Mouse (Mus musculus): ENCODE results near the gene Myf5. TPM values are rescaled to one million over a fixed set of nuclear protein-coding genes. Genes with fewer than 3 reads are reported as not detected.

Myf5 gene
- 0.14 and 1.5 TPM in 2 replicates for polyA plus RNA-seq (2015; fragmentation: Nextera tagmentation; extraction: Ambion mirVana)

DNA sequence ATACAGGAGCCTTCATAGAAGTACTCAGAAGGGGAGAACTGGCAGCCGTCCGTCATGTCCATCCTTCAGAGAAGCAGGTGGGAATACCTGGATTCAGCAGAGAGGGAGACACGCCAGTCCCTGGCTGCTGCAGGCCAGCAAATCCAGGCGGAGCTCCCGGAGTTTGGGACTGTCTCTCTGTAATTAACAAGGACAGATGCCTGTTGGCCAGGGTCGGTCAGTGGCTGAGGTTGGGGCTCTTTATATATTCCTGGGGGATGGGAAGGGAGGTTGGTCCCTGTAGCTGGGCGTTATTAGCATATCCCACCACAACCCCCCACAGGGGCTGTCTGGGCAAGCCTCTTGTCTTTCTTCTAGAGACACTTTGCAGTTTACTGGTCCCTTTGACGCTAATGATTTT is at the start of gene Myf5:
Gene Myf5, minus strand, starts transcription at position 265 of the 400 bp plus-strand sequence.
- ATAC-seq (ENCODE audit: insufficient read depth, low FRiP score), result no peak
- H3K27me3 ChIP-seq (ENCODE audit: control insufficient read depth, insufficient read depth, low read length), result no peaks in the 10 kb centered on the region
- WGBS, result 69% methylated on average over 8 of the region's 8 CpGs
- H3K4me1 ChIP-seq (ENCODE audit: control insufficient read depth, insufficient read depth, low read length), result no peaks in the 10 kb centered on the region
- peak within 1 kb of the TSS; percentile 2; the same call in 1 of the 2 replicates for H3K4me2 ChIP-seq (ENCODE audit: low read depth, low read length)
- no peak within 1 kb of the TSS for H3K9ac ChIP-seq (ENCODE audit: low read length)
- H3K27ac ChIP-seq (ENCODE audit: low read length), result no peak within 1 kb of the TSS
- H3K36me3 ChIP-seq (ENCODE audit: control insufficient read depth, insufficient read depth, low read length), result no peaks in the 10 kb centered on the region
- no peaks in the 10 kb centered on the region for H3K9me3 ChIP-seq (replicated peaks; ENCODE audit: control insufficient read depth, low read length)
- no peak within 1 kb of the TSS for H3K4me3 ChIP-seq (replicated peaks; ENCODE audit: low read length)

- Histone ChIP-seq H3K27me3 (ENCODE audit: control insufficient read depth, insufficient read depth, low read length) (no peaks in the 10 kb centered on the region), H3K4me1 (ENCODE audit: control insufficient read depth, insufficient read depth, low read length) (no peaks in the 10 kb centered on the region), H3K9me3 (replicated peaks; ENCODE audit: control insufficient read depth, low read length) (no peaks in the 10 kb centered on the region), H3K27ac (ENCODE audit: low read length) (no peak overlapping the region), H3K4me2 (ENCODE audit: low read depth, low read length) (no peak overlapping the region), H3K36me3 (ENCODE audit: control insufficient read depth, insufficient read depth, low read length) (no peaks in the 10 kb centered on the region), H3K9ac (ENCODE audit: low read length) (no peak overlapping the region), H3K4me3 (replicated peaks; ENCODE audit: low read length) (no peak overlapping the region)
- 85% methylated on average over 1 of the region's 1 CpGs for WGBS
- no peak for ATAC-seq (ENCODE audit: insufficient read depth, low FRiP score)
These were observed 42.8 kb upstream of the Myf5 start for GRCm38 (mm10) chr10:107528758-107529157.

- H3K4me2 ChIP-seq (ENCODE audit: low read depth, low read length), result no peak overlapping the region
- H3K4me3 ChIP-seq (replicated peaks; ENCODE audit: low read length), result no peak overlapping the region
- no peak overlapping the region for H3K9ac ChIP-seq (ENCODE audit: low read length)
- H3K36me3 ChIP-seq (ENCODE audit: control insufficient read depth, insufficient read depth, low read length), result no peaks in the 10 kb centered on the region
- WGBS, result 60% methylated on average over 5 of the region's 5 CpGs
- ATAC-seq (ENCODE audit: insufficient read depth, low FRiP score), result no peak
- H3K9me3 ChIP-seq (replicated peaks; ENCODE audit: control insufficient read depth, low read length), result no peaks in the 10 kb centered on the region
- no peak overlapping the region for H3K27ac ChIP-seq (ENCODE audit: low read length)
- H3K27me3 ChIP-seq (ENCODE audit: control insufficient read depth, insufficient read depth, low read length), result no peaks in the 10 kb centered on the region
- H3K4me1 ChIP-seq (ENCODE audit: control insufficient read depth, insufficient read depth, low read length), result no peaks in the 10 kb centered on the region
These were observed 33.3 kb upstream of the Myf5 start for GRCm38 (mm10) chr10:107519216-107519615.

GRCm38 (mm10) chr10:107516641-107517040 is 30.7 kb upstream of the Myf5 start:
- no peaks in the 10 kb centered on the region for H3K36me3 ChIP-seq (ENCODE audit: control insufficient read depth, insufficient read depth, low read length)
- WGBS, result 59% methylated on average over 7 of the region's 7 CpGs
- H3K27me3 ChIP-seq (ENCODE audit: control insufficient read depth, insufficient read depth, low read length), result no peaks in the 10 kb centered on the region
- no peaks in the 10 kb centered on the region for H3K9me3 ChIP-seq (replicated peaks; ENCODE audit: control insufficient read depth, low read length)
- no peaks in the 10 kb centered on the region for H3K4me1 ChIP-seq (ENCODE audit: control insufficient read depth, insufficient read depth, low read length)
- no peak for ATAC-seq (ENCODE audit: insufficient read depth, low FRiP score)
- H3K27ac ChIP-seq (ENCODE audit: low read length), result no peak overlapping the region
- no peak overlapping the region for H3K4me3 ChIP-seq (replicated peaks; ENCODE audit: low read length)
- no peak overlapping the region for H3K4me2 ChIP-seq (ENCODE audit: low read depth, low read length)
- H3K9ac ChIP-seq (ENCODE audit: low read length), result no peak overlapping the region

- Histone ChIP-seq H3K9me3 (replicated peaks; ENCODE audit: control insufficient read depth, low read length) (no peaks in the 10 kb centered on the region), H3K36me3 (ENCODE audit: control insufficient read depth, insufficient read depth, low read length) (no peaks in the 10 kb centered on the region), H3K27me3 (ENCODE audit: control insufficient read depth, insufficient read depth, low read length) (no peaks in the 10 kb centered on the region), H3K4me2 (ENCODE audit: low read depth, low read length) (no peak overlapping the region), H3K4me3 (replicated peaks; ENCODE audit: low read length) (no peak overlapping the region), H3K27ac (ENCODE audit: low read length) (no peak overlapping the region), H3K9ac (ENCODE audit: low read length) (no peak overlapping the region), H3K4me1 (ENCODE audit: control insufficient read depth, insufficient read depth, low read length) (no peaks in the 10 kb centered on the region)
- no peak for ATAC-seq (ENCODE audit: insufficient read depth, low FRiP score)
- 80% methylated on average over 7 of the region's 7 CpGs for WGBS
These were observed 28.8 kb upstream of the Myf5 start for GRCm38 (mm10) chr10:107514735-107515134.

DNA sequence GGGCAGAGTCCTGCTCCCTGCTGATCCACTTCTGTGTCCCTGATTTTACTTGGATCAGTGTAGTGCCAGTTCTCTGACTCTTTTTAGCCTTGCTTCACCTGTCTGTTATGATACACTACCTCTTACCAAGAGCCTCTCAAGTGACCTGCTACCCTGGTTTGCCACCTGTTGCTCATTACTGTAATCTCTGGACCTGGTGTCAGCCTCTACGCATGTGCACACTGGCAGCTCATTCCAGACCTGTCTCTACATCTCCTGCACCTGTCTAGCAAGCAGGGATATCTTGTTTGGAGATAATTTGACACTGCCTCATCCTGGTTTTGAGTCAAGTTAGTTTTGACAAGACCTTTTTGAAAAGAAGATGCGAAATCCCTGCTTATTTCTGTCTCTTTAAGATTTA is 20.5 kb upstream of the Myf5 start:
- WGBS, result 81% methylated on average over 2 of the region's 2 CpGs
- H3K9me3 ChIP-seq (replicated peaks; ENCODE audit: control insufficient read depth, low read length), result no peaks in the 10 kb centered on the region
- ATAC-seq (ENCODE audit: insufficient read depth, low FRiP score), result no peak

GRCm38 (mm10) chr10:107503430-107503829 is 17.5 kb upstream of the Myf5 start:
- no peaks in the 10 kb centered on the region for H3K36me3 ChIP-seq (ENCODE audit: control insufficient read depth, insufficient read depth, low read length)
- H3K4me1 ChIP-seq (ENCODE audit: control insufficient read depth, insufficient read depth, low read length), result no peaks in the 10 kb centered on the region
- H3K27me3 ChIP-seq (ENCODE audit: control insufficient read depth, insufficient read depth, low read length), result no peaks in the 10 kb centered on the region
- H3K4me3 ChIP-seq (replicated peaks; ENCODE audit: low read length), result no peak overlapping the region
- WGBS, result 52% methylated on average over 4 of the region's 4 CpGs
- no peak overlapping the region for H3K4me2 ChIP-seq (ENCODE audit: low read depth, low read length)
- H3K9me3 ChIP-seq (replicated peaks; ENCODE audit: control insufficient read depth, low read length), result no peaks in the 10 kb centered on the region
- no peak overlapping the region for H3K27ac ChIP-seq (ENCODE audit: low read length)
- no peak for ATAC-seq (ENCODE audit: insufficient read depth, low FRiP score)
- H3K9ac ChIP-seq (ENCODE audit: low read length), result no peak overlapping the region

More for the DNA sequence above, 20.5 kb upstream of the Myf5 start:
- Histone ChIP-seq H3K36me3 (ENCODE audit: control insufficient read depth, insufficient read depth, low read length) (no peaks in the 10 kb centered on the region), H3K27ac (ENCODE audit: low read length) (no peak overlapping the region), H3K4me2 (ENCODE audit: low read depth, low read length) (no peak overlapping the region), H3K4me3 (replicated peaks; ENCODE audit: low read length) (no peak overlapping the region), H3K9ac (ENCODE audit: low read length) (no peak overlapping the region), H3K4me1 (ENCODE audit: control insufficient read depth, insufficient read depth, low read length) (no peaks in the 10 kb centered on the region), H3K27me3 (ENCODE audit: control insufficient read depth, insufficient read depth, low read length) (no peaks in the 10 kb centered on the region)

GRCm38 (mm10) chr10:107502193-107502592 is 16.3 kb upstream of the Myf5 start:
- no peak overlapping the region for H3K27ac ChIP-seq (ENCODE audit: low read length)
- H3K4me1 ChIP-seq (ENCODE audit: control insufficient read depth, insufficient read depth, low read length), result no peaks in the 10 kb centered on the region
- no peak overlapping the region for H3K4me2 ChIP-seq (ENCODE audit: low read depth, low read length)
- H3K36me3 ChIP-seq (ENCODE audit: control insufficient read depth, insufficient read depth, low read length), result no peaks in the 10 kb centered on the region
- no peak overlapping the region for H3K4me3 ChIP-seq (replicated peaks; ENCODE audit: low read length)
- 82% methylated on average over 7 of the region's 7 CpGs for WGBS
- H3K27me3 ChIP-seq (ENCODE audit: control insufficient read depth, insufficient read depth, low read length), result no peaks in the 10 kb centered on the region
- ATAC-seq (ENCODE audit: insufficient read depth, low FRiP score), result no peak
- H3K9me3 ChIP-seq (replicated peaks; ENCODE audit: control insufficient read depth, low read length), result no peaks in the 10 kb centered on the region
- H3K9ac ChIP-seq (ENCODE audit: low read length), result no peak overlapping the region

GRCm38 (mm10) chr10:107499656-107500055 is 13.7 kb upstream of the Myf5 start:
- no peaks in the 10 kb centered on the region for H3K9me3 ChIP-seq (replicated peaks; ENCODE audit: control insufficient read depth, low read length)
- H3K4me3 ChIP-seq (replicated peaks; ENCODE audit: low read length), result no peak overlapping the region
- H3K4me1 ChIP-seq (ENCODE audit: control insufficient read depth, insufficient read depth, low read length), result no peaks in the 10 kb centered on the region
- no peaks in the 10 kb centered on the region for H3K27me3 ChIP-seq (ENCODE audit: control insufficient read depth, insufficient read depth, low read length)
- WGBS, result 78% methylated on average over 7 of the region's 7 CpGs
- no peaks in the 10 kb centered on the region for H3K36me3 ChIP-seq (ENCODE audit: control insufficient read depth, insufficient read depth, low read length)
- no peak overlapping the region for H3K9ac ChIP-seq (ENCODE audit: low read length)
- no peak overlapping the region for H3K27ac ChIP-seq (ENCODE audit: low read length)
- no peak overlapping the region for H3K4me2 ChIP-seq (ENCODE audit: low read depth, low read length)
- ATAC-seq (ENCODE audit: insufficient read depth, low FRiP score), result no peak

DNA sequence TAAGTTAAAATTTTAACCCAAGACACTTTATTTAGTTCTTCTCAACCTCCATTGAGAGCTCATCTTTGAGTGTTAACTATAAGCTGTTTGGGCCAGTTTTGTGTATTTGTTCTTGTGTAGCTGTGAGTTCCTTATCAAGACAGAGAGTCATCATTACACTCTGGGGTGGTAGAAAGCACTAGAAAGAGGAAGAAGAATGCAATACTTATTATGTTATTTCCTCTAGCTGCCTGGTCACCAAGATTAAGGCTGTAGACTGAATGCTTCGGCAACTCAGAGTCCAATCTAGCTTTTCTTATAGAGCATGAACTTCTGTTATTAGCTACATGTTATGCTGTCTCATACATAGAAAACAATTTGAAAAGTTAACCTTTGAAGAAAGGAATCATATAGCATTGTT is 10.5 kb upstream of the Myf5 start:
- Histone ChIP-seq H3K4me3 (replicated peaks; ENCODE audit: low read length) (no peak overlapping the region), H3K4me2 (ENCODE audit: low read depth, low read length) (no peak overlapping the region), H3K27me3 (ENCODE audit: control insufficient read depth, insufficient read depth, low read length) (no peaks in the 10 kb centered on the region), H3K9me3 (replicated peaks; ENCODE audit: control insufficient read depth, low read length) (no peaks in the 10 kb centered on the region), H3K9ac (ENCODE audit: low read length) (no peak overlapping the region), H3K36me3 (ENCODE audit: control insufficient read depth, insufficient read depth, low read length) (no peaks in the 10 kb centered on the region), H3K4me1 (ENCODE audit: control insufficient read depth, insufficient read depth, low read length) (no peaks in the 10 kb centered on the region), H3K27ac (ENCODE audit: low read length) (no peak overlapping the region)
- no peak for ATAC-seq (ENCODE audit: insufficient read depth, low FRiP score)
- WGBS, result 78% methylated on average over 1 of the region's 1 CpGs
